Mouse (Mus musculus): Measurements from ENCODE around the gene Gm49380. TPM values are rescaled to one million over a fixed set of nuclear protein-coding genes. Genes with fewer than 3 reads are reported as not detected.

The Gm49380 gene
- polyA plus RNA-seq, 1 experiment from 2014 or later: not detected

DNA sequence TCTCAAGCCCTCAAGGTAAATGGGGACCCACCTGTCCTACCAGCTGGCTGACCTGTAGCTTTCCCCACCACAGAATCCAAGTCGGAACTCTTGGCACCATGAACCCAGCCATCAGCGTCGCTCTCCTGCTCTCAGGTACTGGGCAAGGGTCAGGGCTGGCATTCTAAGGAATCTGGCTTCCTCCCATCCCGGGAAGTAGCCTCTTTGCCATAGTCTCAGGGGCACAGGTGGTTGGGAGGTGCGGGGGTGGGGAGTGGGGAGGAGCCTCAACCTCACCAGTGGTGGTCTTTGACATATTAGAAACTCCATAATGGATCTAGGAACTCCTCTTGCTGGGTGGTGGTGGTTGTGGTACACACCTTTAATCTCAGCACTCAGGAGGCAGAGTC is 67.4 kb downstream of the Gm49380 start:
- no peaks in the 10 kb centered on the region for H3K36me3 ChIP-seq (ENCODE audit: control insufficient read depth, insufficient read depth, low read length)
- DNase-seq (ENCODE audit: low spot score): no peak
- peaks cover 7% of the 10 kb centered on the region for H3K4me1 ChIP-seq (replicated peaks; ENCODE audit: control insufficient read depth, insufficient read depth, low read length)
- no peak overlapping the region for H3K4me3 ChIP-seq (ENCODE audit: low read depth, low read length)
- no peaks in the 10 kb centered on the region for H3K9me3 ChIP-seq (ENCODE audit: control insufficient read depth, low read length)
- H3K4me2 ChIP-seq: no peak overlapping the region
- no peak overlapping the region for H3K9ac ChIP-seq (ENCODE audit: low read depth, low read length)
- ATAC-seq (replicated peaks; ENCODE audit: low FRiP score): no peak
- 82% methylated on average over 5 of the region's 5 CpGs for WGBS
- H3K27me3 ChIP-seq (replicated peaks; ENCODE audit: control insufficient read depth, insufficient read depth, low read length): peaks cover 64% of the 10 kb centered on the region
- H3K27ac ChIP-seq (ENCODE audit: low read depth, low read length): no peak overlapping the region

- no peaks in the 10 kb centered on the region for H3K36me3 ChIP-seq (ENCODE audit: control insufficient read depth, insufficient read depth, low read length)
- ATAC-seq (replicated peaks; ENCODE audit: low FRiP score) (no peak), DNase-seq (ENCODE audit: low spot score) (no peak)
- peaks cover 7% of the 10 kb centered on the region for H3K4me1 ChIP-seq (replicated peaks; ENCODE audit: control insufficient read depth, insufficient read depth, low read length)
- no peak overlapping the region for H3K4me3 ChIP-seq (ENCODE audit: low read depth, low read length)
- H3K9me3 ChIP-seq (ENCODE audit: control insufficient read depth, low read length): no peaks in the 10 kb centered on the region
- 65% methylated on average over 3 of the region's 3 CpGs for WGBS
- no peak overlapping the region for H3K4me2 ChIP-seq
- H3K27me3 ChIP-seq (replicated peaks; ENCODE audit: control insufficient read depth, insufficient read depth, low read length): peaks cover 65% of the 10 kb centered on the region
- no peak overlapping the region for H3K9ac ChIP-seq (ENCODE audit: low read depth, low read length)
- no peak overlapping the region for H3K27ac ChIP-seq (ENCODE audit: low read depth, low read length)
These were observed 68.0 kb downstream of the Gm49380 start for GRCm38 (mm10) chr9:44045158-44045883.

GRCm38 (mm10) chr9:44044426-44045157 is 68.7 kb downstream of the Gm49380 start:
- H3K27me3 ChIP-seq (replicated peaks; ENCODE audit: control insufficient read depth, insufficient read depth, low read length): peaks cover 65% of the 10 kb centered on the region
- no peak overlapping the region for H3K4me3 ChIP-seq (ENCODE audit: low read depth, low read length)
- H3K27ac ChIP-seq (ENCODE audit: low read depth, low read length): no peak overlapping the region
- 38% methylated on average over 14 of the region's 14 CpGs for WGBS
- no peaks in the 10 kb centered on the region for H3K9me3 ChIP-seq (ENCODE audit: control insufficient read depth, low read length)
- DNase-seq (ENCODE audit: low spot score): no peak
- no peak overlapping the region for H3K9ac ChIP-seq (ENCODE audit: low read depth, low read length)
- no peak for ATAC-seq (replicated peaks; ENCODE audit: low FRiP score)
- H3K36me3 ChIP-seq (ENCODE audit: control insufficient read depth, insufficient read depth, low read length): no peaks in the 10 kb centered on the region
- H3K4me2 ChIP-seq: no peak overlapping the region
- peaks cover 7% of the 10 kb centered on the region for H3K4me1 ChIP-seq (replicated peaks; ENCODE audit: control insufficient read depth, insufficient read depth, low read length)

DNA sequence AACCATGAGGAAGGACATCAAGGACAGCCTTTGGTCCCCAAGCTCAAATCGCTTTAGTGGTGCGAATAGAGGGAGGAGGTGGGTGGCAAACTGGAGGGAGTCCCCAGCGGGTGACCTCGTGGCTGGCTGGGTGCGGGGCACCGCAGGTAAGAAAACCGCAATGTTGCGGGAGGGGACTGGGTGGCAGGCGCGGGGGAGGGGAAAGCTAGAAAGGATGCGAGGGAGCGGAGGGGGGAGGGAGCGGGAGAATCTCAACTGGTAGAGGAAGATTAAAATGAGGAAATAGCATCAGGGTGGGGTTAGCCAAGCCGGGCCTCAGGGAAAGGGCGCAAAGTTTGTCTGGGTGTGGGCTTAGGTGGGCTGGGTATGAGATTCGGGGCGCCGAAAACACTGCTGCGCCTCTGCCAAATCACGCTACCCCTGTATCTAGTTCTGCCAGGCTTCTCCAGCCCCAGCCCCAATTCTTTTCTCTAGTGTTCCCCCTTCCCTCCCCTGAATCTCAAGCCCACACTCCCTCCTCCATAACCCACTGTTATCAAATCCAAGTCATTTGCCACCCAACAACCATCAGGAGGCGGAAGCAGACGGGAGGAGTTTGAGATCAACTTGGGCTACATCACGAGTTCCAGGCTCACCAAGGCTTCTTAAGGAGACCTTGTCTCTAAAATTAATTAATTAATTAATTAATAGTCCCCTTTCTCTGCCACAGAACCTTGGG is 69.4 kb downstream of the Gm49380 start:
- no peaks in the 10 kb centered on the region for H3K36me3 ChIP-seq (ENCODE audit: control insufficient read depth, insufficient read depth, low read length)
- H3K9me3 ChIP-seq (ENCODE audit: control insufficient read depth, low read length): no peaks in the 10 kb centered on the region
- ATAC-seq (replicated peaks; ENCODE audit: low FRiP score) (no peak), DNase-seq (ENCODE audit: low spot score) (no peak)
- no peak overlapping the region for H3K9ac ChIP-seq (ENCODE audit: low read depth, low read length)
- H3K4me2 ChIP-seq: peak overlapping the region; percentile 51
- peak overlapping the region; percentile 7; the same call in 1 of the 2 replicates for H3K4me3 ChIP-seq (ENCODE audit: low read depth, low read length)
- peaks cover 65% of the 10 kb centered on the region for H3K27me3 ChIP-seq (replicated peaks; ENCODE audit: control insufficient read depth, insufficient read depth, low read length)
- no peak overlapping the region for H3K27ac ChIP-seq (ENCODE audit: low read depth, low read length)
- peaks cover 7% of the 10 kb centered on the region for H3K4me1 ChIP-seq (replicated peaks; ENCODE audit: control insufficient read depth, insufficient read depth, low read length)
- 3% methylated on average over 20 of the region's 23 CpGs for WGBS

GRCm38 (mm10) chr9:44042836-44043707 is 70.2 kb downstream of the Gm49380 start, which contains the start of gene Thy1:
TSS of gene Thy1 (plus strand) at chr9:44043384.
- Histone ChIP-seq H3K27me3 (replicated peaks; ENCODE audit: control insufficient read depth, insufficient read depth, low read length) (peaks cover 60% of the 10 kb centered on the region), H3K9ac (ENCODE audit: low read depth, low read length) (no peak within 1 kb of the TSS), H3K9me3 (ENCODE audit: control insufficient read depth, low read length) (no peaks in the 10 kb centered on the region), H3K4me1 (replicated peaks; ENCODE audit: control insufficient read depth, insufficient read depth, low read length) (peaks cover 7% of the 10 kb centered on the region), H3K4me3 (ENCODE audit: low read depth, low read length) (peak within 1 kb of the TSS; percentile 7), H3K36me3 (ENCODE audit: control insufficient read depth, insufficient read depth, low read length) (no peaks in the 10 kb centered on the region), H3K27ac (ENCODE audit: low read depth, low read length) (no peak within 1 kb of the TSS), H3K4me2 (peak within 1 kb of the TSS; percentile 51)
- WGBS: 3% methylated on average over 30 of the region's 30 CpGs
- DNase-seq (ENCODE audit: low spot score) (peak; percentile 36), ATAC-seq (replicated peaks; ENCODE audit: low FRiP score) (no peak)

GRCm38 (mm10) chr9:44042396-44042680 is 71.0 kb downstream of the Gm49380 start:
- no peak overlapping the region for H3K27ac ChIP-seq (ENCODE audit: low read depth, low read length)
- no peak overlapping the region for H3K4me3 ChIP-seq (ENCODE audit: low read depth, low read length)
- DNase-seq (ENCODE audit: low spot score) (no peak), ATAC-seq (replicated peaks; ENCODE audit: low FRiP score) (no peak)
- H3K36me3 ChIP-seq (ENCODE audit: control insufficient read depth, insufficient read depth, low read length): no peaks in the 10 kb centered on the region
- no peak overlapping the region for H3K9ac ChIP-seq (ENCODE audit: low read depth, low read length)
- peaks cover 58% of the 10 kb centered on the region for H3K27me3 ChIP-seq (replicated peaks; ENCODE audit: control insufficient read depth, insufficient read depth, low read length)
- H3K4me2 ChIP-seq: no peak overlapping the region
- WGBS: 74% methylated on average over 1 of the region's 1 CpGs
- H3K4me1 ChIP-seq (replicated peaks; ENCODE audit: control insufficient read depth, insufficient read depth, low read length): peaks cover 7% of the 10 kb centered on the region
- no peaks in the 10 kb centered on the region for H3K9me3 ChIP-seq (ENCODE audit: control insufficient read depth, low read length)

DNA sequence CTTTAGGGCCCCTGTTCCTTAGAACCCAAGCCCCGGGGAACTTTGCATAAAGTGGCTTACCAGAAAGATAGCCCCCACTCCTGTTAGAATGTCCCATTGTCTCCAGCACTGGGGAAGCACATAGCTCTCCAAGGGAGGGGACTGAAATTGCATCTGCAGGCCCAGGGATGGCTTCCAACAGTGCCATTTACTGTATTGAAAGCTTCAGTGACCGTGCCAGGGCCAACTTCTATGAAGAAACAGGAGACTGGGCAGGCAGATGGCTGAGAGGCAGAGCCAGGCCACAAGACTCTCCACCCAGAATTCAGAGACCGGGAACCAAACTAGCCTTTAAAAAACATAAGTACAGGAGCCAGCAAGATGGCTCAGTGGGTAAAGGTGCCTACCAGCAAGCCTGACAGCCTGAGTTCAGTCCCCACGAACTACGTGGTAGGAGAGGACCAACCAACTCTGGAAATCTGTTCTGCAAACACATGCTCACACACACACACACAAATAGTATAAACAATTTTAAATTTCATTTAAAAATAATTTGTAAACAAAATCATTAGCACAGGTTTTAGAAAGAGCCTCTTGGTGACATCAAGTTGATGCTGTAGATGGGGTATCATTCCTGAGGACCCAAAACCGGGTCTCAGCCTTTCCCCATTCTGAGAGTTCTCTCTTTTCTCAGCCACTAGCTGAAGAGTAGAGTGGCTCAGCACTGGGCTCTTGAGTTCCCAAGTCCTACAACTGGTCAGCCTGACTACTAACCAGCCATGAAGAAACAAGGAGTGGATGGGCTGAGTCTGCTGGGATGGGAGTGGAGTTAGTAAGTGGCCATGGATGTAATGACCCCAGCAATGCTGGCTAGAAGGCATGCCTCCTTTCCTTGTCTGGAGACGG is 71.5 kb downstream of the Gm49380 start:
- Histone ChIP-seq H3K4me3 (ENCODE audit: low read depth, low read length) (no peak overlapping the region), H3K9me3 (ENCODE audit: control insufficient read depth, low read length) (no peaks in the 10 kb centered on the region), H3K4me2 (no peak overlapping the region), H3K4me1 (replicated peaks; ENCODE audit: control insufficient read depth, insufficient read depth, low read length) (peaks cover 7% of the 10 kb centered on the region), H3K27me3 (replicated peaks; ENCODE audit: control insufficient read depth, insufficient read depth, low read length) (peaks cover 53% of the 10 kb centered on the region), H3K27ac (ENCODE audit: low read depth, low read length) (no peak overlapping the region), H3K36me3 (ENCODE audit: control insufficient read depth, insufficient read depth, low read length) (no peaks in the 10 kb centered on the region), H3K9ac (ENCODE audit: low read depth, low read length) (no peak overlapping the region)
- WGBS: 72% methylated on average over 7 of the region's 7 CpGs
- DNase-seq (ENCODE audit: low spot score): no peak
- no peak for ATAC-seq (replicated peaks; ENCODE audit: low FRiP score)
